Mouse (Mus musculus) midbrain, embryonic 14.5 days (tissue): ENCODE measurements around the gene Hoxb1. TPM values are rescaled to one million over a fixed set of nuclear protein-coding genes. Genes with fewer than 3 reads are reported as not detected.

ENCODE experiments used
- ATAC-seq: fragments of 200-750 bp; cut with Nextera tagmentation; 2 replicates; pipeline ENCODE4 v1.8.0; 2017; ENCODE audit warnings: moderate number of reproducible peaks, moderate library complexity; ENCODE audit not compliant: low FRiP score, low TSS enrichment
- DNase-seq: peaks from one replicate; pipeline ENCODE4 v3.0.0-alpha.2; 2015
- H3K27ac ChIP-seq: fragments of 300-500 bp; sonication (generic); replicated peaks from 2 replicates; pipeline ENCODE4 v1.5.1; 2014; ENCODE audit warnings: mild to moderate bottlenecking, low read depth, low read length, moderate library complexity
- H3K27me3 ChIP-seq: fragments of 300-500 bp; sonication (generic); 2 replicates; pipeline ENCODE4 v1.6.1; 2014; ENCODE audit warnings: low read length, control low read depth, mixed read lengths; ENCODE audit not compliant: control insufficient read depth, insufficient read depth
- H3K36me3 ChIP-seq: fragments of 300-500 bp; sonication (generic); 2 replicates; pipeline ENCODE4 v1.6.1; 2014; ENCODE audit warnings: low read length, control low read depth; ENCODE audit not compliant: control insufficient read depth, insufficient read depth
- H3K4me1 ChIP-seq: fragments of 300-500 bp; sonication (generic); 2 replicates; pipeline ENCODE4 v1.6.1; 2014; ENCODE audit warnings: mild to moderate bottlenecking, antibody characterized with exemption, low read length, control low read depth; ENCODE audit not compliant: control insufficient read depth, insufficient read depth
- H3K4me2 ChIP-seq: fragments of 300-500 bp; sonication (generic); 2 replicates; pipeline ENCODE4 v1.6.1; 2014; ENCODE audit warnings: mild to moderate bottlenecking, low read length, moderate library complexity
- H3K4me3 ChIP-seq: fragments of 300-500 bp; sonication (generic); replicated peaks from 2 replicates; pipeline ENCODE4 v1.5.1; 2014; ENCODE audit warnings: low read depth, low read length
- H3K9ac ChIP-seq: fragments of 300-500 bp; sonication (generic); replicated peaks from 2 replicates; pipeline ENCODE4 v1.6.1; 2014; ENCODE audit warnings: mild to moderate bottlenecking, low read length, moderate library complexity
- H3K9me3 ChIP-seq: fragments of 300-500 bp; sonication (generic); 2 replicates; pipeline ENCODE4 v1.6.1; 2016; ENCODE audit warnings: low read length, control low read depth, mixed read lengths; ENCODE audit not compliant: control insufficient read depth
- WGBS: fragments of 180-500 bp; shearing (Covaris S2); extraction: QIAGEN DNeasy Blood & Tissue Kit; methylation state at CpG from one replicate; pipeline ENCODE4 v1.1.7; 2014; 5-methylcytosine and 5-hydroxymethylcytosine counted together
- polyA plus RNA-seq: library from polyadenylated mRNA; unstranded; fragments of >200 nt; fragmentation: Nextera tagmentation; extraction: Ambion mirVana; gene quantifications from 2 replicates; pipeline ENCODE4 v1.2.1, GENCODE M21; 2014

Gene Hoxb1
- polyA plus RNA-seq, 1 experiment from 2014 or later, result not detected

DNA sequence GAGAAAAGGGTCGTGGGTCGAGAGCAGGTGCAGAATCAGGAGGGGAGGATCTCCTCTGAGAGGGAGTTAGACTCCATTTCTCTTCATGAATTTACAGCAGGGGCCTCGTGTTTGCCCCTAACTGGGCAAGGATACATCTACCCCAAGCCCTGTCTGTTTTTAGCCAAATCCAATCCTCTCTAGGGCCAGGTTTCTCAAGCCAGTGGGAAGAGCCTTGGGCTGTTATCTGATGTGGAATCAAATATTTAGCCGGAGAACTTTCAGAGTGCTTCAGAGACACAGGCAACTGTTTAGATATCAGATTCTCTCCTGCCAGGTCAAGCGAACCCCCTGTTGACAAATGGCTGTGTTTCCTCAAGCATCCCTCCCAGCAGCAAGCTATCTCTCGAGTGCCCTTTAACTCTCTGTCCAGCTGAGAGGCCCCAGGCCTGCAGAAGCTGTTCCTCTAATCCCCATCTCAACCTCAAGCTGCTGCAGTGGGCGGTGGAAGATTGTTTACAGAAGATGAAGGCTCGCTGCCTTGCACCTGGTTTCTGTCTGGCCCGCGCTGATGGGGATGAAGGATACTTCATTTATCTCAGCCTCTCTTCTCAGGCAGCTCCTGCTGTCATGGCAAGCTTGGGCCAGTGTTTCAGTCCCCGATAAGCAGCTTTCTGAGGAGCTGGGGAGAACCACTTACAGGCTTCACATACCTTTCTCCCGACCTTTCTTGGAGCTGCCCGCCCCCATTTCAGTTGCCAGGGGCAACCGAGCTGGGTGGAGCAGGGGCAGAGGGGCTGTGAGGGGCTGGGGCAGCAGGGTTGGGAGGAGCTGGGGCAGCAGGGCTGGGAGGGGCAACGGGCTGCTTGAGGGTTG, 31.4 kb downstream of the Hoxb1 start:
- H3K27me3 ChIP-seq, result peaks cover 3% of the 10 kb centered on the region; the same call in 1 of the 2 replicates
- no peak overlapping the region for H3K27ac ChIP-seq
- H3K9me3 ChIP-seq, result no peaks in the 10 kb centered on the region
- WGBS, result 11% methylated on average over 15 of the region's 15 CpGs
- no peak overlapping the region for H3K9ac ChIP-seq
- ATAC-seq, result no peak
- H3K4me2 ChIP-seq, result no peak overlapping the region
- no peak overlapping the region for H3K4me3 ChIP-seq
- no peak for DNase-seq
- H3K36me3 ChIP-seq, result no peaks in the 10 kb centered on the region
- H3K4me1 ChIP-seq, result peaks cover 6% of the 10 kb centered on the region

DNA sequence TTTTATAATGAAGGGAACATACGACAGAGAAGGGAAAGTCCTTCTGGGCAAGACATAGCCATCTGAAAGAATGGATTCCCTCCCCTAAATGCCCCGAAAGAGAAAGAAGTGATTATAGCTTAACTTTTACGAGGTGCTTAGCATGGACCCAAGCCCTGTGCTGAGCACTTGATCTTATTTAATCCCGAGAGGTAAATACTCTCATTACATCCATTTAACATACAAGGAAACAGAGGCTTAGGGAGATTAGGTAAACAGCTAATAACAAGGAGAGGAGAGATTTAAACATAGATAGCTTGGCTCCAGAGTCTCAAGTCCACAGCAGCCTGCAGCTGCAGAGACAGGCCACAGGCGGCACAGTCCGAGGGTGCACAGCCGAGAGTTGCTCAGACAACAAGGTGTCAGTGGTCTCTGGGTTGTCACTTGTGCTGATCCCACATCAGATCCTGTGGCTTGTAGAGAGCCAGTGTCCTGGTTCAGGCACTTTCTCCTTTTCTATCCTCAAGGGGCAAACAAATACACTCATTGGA, 32.3 kb downstream of the Hoxb1 start:
- Histone ChIP-seq H3K27ac (no peak overlapping the region), H3K9me3 (no peaks in the 10 kb centered on the region), H3K27me3 (peaks cover 3% of the 10 kb centered on the region; the same call in 1 of the 2 replicates), H3K4me3 (no peak overlapping the region), H3K4me2 (no peak overlapping the region), H3K9ac (no peak overlapping the region), H3K4me1 (peaks cover 6% of the 10 kb centered on the region), H3K36me3 (no peaks in the 10 kb centered on the region)
- DNase-seq (no peak), ATAC-seq (no peak)
- WGBS, result 33% methylated on average over 7 of the region's 7 CpGs

DNA sequence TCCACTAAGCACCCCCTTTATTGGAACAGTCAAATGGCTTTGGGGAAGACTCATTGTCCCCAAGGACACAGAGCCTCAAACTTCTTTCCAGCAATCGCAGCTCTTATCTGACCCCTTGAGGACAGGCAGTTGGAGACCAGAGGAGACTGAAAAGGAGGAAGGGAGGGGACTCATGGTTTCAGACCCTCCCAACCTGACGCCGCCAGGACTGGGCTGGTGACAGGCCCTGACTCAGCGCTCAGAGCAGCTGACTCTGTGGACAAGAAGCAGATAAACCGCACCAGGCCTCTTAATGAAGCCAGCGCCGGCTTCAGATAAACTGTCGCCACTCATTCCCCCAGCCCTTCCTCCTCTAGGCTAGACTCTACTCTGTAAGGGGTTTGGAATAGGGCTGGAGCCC, 34.4 kb downstream of the Hoxb1 start:
- Histone ChIP-seq H3K9ac (no peak overlapping the region), H3K4me2 (no peak overlapping the region), H3K4me1 (peaks cover 6% of the 10 kb centered on the region), H3K27ac (no peak overlapping the region), H3K9me3 (no peaks in the 10 kb centered on the region), H3K27me3 (peaks cover 3% of the 10 kb centered on the region; the same call in 1 of the 2 replicates), H3K36me3 (no peaks in the 10 kb centered on the region), H3K4me3 (no peak overlapping the region)
- DNase-seq (no peak), ATAC-seq (no peak)
- 25% methylated on average over 8 of the region's 8 CpGs for WGBS

DNA sequence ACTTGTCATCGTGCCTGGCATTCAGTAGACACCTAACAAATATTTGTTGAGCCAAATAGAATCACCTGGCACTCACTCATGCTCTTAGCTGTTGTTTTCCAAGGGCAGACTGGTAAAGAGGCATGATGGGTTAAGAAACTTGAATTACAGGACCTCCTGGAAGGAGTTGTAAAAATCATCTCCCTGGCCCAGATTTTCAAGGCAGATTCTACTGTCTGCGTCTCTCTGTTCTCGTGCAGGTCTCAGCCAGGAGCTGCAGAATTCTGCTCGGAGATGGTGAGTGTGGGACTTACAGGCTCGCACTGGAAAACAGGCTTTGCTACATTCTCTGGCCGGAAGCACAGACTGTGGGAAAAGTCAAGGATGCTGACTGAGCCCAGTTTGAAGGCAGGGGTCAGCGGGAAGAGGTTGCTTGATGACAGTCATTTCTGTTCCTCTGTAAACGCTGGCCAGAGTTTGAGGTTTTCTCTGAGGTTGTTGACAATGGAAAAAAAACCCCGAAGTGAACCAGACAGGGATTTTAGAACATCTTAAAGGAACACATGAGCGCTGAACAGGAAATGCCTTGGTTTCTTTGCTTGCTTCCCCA, 38.6 kb downstream of the Hoxb1 start:
- H3K36me3 ChIP-seq, result no peaks in the 10 kb centered on the region
- no peaks in the 10 kb centered on the region; the same call in 1 of the 2 replicates for H3K4me1 ChIP-seq
- H3K27ac ChIP-seq, result no peak overlapping the region
- no peak overlapping the region for H3K4me2 ChIP-seq
- peaks cover under 1% of the 10 kb centered on the region for H3K27me3 ChIP-seq
- no peak for ATAC-seq
- DNase-seq, result no peak
- H3K9me3 ChIP-seq, result no peaks in the 10 kb centered on the region
- H3K4me3 ChIP-seq, result no peak overlapping the region
- WGBS, result 68% methylated on average over 10 of the region's 10 CpGs
- no peak overlapping the region for H3K9ac ChIP-seq

DNA sequence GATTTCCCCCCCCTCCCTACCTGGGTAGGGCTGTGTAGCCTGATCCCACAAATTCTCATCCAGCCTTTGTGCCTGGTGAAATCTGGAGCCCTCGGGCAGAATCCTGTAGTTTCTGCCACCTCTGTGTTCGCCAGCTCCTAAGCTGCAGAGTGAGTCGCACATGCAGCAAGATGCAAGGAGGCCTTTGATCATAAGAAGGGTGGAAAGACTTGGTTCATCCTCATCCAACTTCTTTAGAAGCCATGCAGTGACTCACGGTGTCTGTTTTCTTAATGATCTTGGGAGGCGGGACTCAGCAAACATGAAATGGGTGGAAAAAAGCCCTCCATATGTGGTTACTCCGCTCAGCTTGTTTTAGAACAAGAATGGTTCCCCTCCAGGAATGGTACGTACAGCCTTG, 39.3 kb downstream of the Hoxb1 start:
- H3K4me2 ChIP-seq, result no peak overlapping the region
- no peaks in the 10 kb centered on the region; the same call in none of the 2 replicates for H3K27me3 ChIP-seq
- no peaks in the 10 kb centered on the region for H3K36me3 ChIP-seq
- no peak overlapping the region for H3K27ac ChIP-seq
- no peaks in the 10 kb centered on the region for H3K9me3 ChIP-seq
- H3K9ac ChIP-seq, result no peak overlapping the region
- 70% methylated on average over 7 of the region's 7 CpGs for WGBS
- no peak for DNase-seq
- no peak for ATAC-seq
- H3K4me1 ChIP-seq, result no peaks in the 10 kb centered on the region; the same call in 1 of the 2 replicates
- H3K4me3 ChIP-seq, result no peak overlapping the region

DNA sequence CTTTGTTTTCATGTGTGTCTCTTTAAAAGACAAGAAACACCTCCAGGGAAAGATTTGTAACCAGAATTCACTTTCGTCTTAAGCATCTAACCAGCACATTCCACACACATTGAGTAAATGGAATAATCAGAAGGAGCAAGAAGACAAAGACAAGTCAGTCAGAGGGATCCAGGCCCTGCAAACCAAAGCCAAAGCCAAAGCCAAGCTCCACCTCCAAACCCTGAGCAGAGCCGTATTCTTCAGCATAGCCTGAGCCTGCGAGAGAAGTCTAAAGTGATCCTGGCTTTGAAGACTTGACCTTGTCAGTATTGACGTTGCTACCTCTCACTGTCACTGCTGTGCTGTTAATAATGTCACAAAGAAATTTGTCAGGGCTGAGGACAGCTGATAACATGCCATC, 40.0 kb downstream of the Hoxb1 start:
- H3K9me3 ChIP-seq, result no peaks in the 10 kb centered on the region
- no peak overlapping the region for H3K4me2 ChIP-seq
- no peaks in the 10 kb centered on the region for H3K36me3 ChIP-seq
- H3K27me3 ChIP-seq, result no peaks in the 10 kb centered on the region; the same call in none of the 2 replicates
- H3K4me1 ChIP-seq, result no peaks in the 10 kb centered on the region
- H3K27ac ChIP-seq, result no peak overlapping the region
- no peak for DNase-seq
- no peak overlapping the region for H3K9ac ChIP-seq
- WGBS, result 66% methylated on average over 4 of the region's 4 CpGs
- ATAC-seq, result no peak
- H3K4me3 ChIP-seq, result no peak overlapping the region

DNA sequence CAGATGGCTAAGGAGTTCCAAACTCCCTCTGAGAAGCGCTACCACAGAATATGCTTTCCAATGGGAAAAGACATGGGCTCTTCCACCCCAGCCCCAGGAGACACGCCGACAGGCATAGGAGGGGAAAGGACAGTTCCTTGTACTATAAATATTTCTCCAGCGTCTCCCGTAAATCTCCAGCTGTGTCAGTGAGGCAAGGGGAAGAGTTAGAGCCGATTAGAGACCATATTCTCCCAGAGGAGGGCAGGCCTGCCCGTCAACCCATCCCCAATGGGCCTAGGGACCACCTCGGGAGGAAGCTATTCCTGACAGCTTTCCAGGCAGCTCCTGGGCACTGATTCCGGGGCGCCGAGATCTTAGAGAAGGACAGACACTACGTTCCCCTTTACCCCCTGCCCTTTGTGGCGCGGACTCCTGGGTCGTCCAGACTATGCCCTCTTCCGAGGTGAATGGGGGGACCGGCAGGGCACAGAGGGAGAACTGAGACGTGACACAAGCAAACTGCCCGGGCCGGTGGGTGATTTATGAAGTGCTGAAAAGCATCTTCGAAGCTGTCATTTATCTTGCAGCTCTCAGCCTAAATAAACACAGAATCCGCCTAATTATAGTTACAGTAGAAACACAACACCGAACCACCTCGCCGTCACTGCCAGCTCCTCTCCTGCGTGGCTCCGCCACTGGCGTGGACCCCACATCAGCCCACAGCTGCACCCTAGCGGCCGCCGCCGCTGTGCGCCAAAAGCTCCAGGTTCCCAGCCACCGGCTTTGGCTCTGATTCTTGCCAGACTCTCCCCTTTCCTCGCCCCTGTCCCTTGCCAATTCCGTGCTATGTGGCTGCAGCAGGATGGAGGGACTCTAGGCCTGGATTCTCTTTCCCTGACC, 41.9 kb downstream of the Hoxb1 start:
- DNase-seq (peak; percentile 84), ATAC-seq (no peak)
- H3K9ac ChIP-seq, result no peak overlapping the region
- 0 out of 2 replicates have a peak overlapping the region, but pooled peaks have one; percentile 14 for H3K27ac ChIP-seq
- peak overlapping the region; percentile 48 for H3K4me2 ChIP-seq
- H3K27me3 ChIP-seq, result no peaks in the 10 kb centered on the region; the same call in none of the 2 replicates
- WGBS, result 10% methylated on average over 36 of the region's 36 CpGs
- H3K4me3 ChIP-seq, result peak overlapping the region; percentile 19; the same call in 1 of the 2 replicates
- no peaks in the 10 kb centered on the region for H3K36me3 ChIP-seq
- no peaks in the 10 kb centered on the region for H3K9me3 ChIP-seq
- H3K4me1 ChIP-seq, result no peaks in the 10 kb centered on the region
